Mouse (Mus musculus): ENCODE measurements around the gene Cers2. TPM values are rescaled to one million over a fixed set of nuclear protein-coding genes. Genes with fewer than 3 reads are reported as not detected.
"Not testable (repeated sequence)": the region's sequence is repeated elsewhere in the genome, so short reads cannot be mapped to it uniquely, and the experiment has no call there.

Gene Cers2
- polyA plus RNA-seq, 1 experiment from 2014 or later = 111 TPM

GRCm38 (mm10) chr3:95360276-95360675 is 45.7 kb downstream of the Cers2 start:
- not testable (repeated sequence) for H3K36me3 ChIP-seq (ENCODE audit: control insufficient read depth, insufficient read depth, low read length); H3K9ac ChIP-seq (ENCODE audit: low read length); DNase-seq (ENCODE audit: low spot score); ATAC-seq (replicated peaks; ENCODE audit: low FRiP score); H3K9me3 ChIP-seq (ENCODE audit: control insufficient read depth, low read length); H3K27me3 ChIP-seq (ENCODE audit: control insufficient read depth, insufficient read depth, low read length); H3K4me2 ChIP-seq (ENCODE audit: low read depth, low read length, severe bottlenecking); H3K4me3 ChIP-seq (ENCODE audit: low read depth, low read length); H3K27ac ChIP-seq (ENCODE audit: low read depth, low read length); H3K4me1 ChIP-seq (replicated peaks; ENCODE audit: control insufficient read depth, insufficient read depth, low read length)
- WGBS = 84% methylated on average over 3 of the region's 3 CpGs

GRCm38 (mm10) chr3:95370101-95370500 is 55.5 kb downstream of the Cers2 start:
- no peak for ATAC-seq (replicated peaks; ENCODE audit: low FRiP score)
- H3K4me3 ChIP-seq (ENCODE audit: low read depth, low read length) = no peak overlapping the region
- no peaks in the 10 kb centered on the region for H3K4me1 ChIP-seq (replicated peaks; ENCODE audit: control insufficient read depth, insufficient read depth, low read length)
- no peak overlapping the region for H3K9ac ChIP-seq (ENCODE audit: low read length)
- H3K27ac ChIP-seq (ENCODE audit: low read depth, low read length) = no peak overlapping the region
- H3K9me3 ChIP-seq (ENCODE audit: control insufficient read depth, low read length) = no peaks in the 10 kb centered on the region
- no peaks in the 10 kb centered on the region for H3K36me3 ChIP-seq (ENCODE audit: control insufficient read depth, insufficient read depth, low read length)
- H3K27me3 ChIP-seq (ENCODE audit: control insufficient read depth, insufficient read depth, low read length) = no peaks in the 10 kb centered on the region
- H3K4me2 ChIP-seq (ENCODE audit: low read depth, low read length, severe bottlenecking) = no peak overlapping the region
- no peak for DNase-seq (ENCODE audit: low spot score)

Other genes with a start within 250 kb of the Cers2 start
- gene Pip5k1a, start 207.9 kb upstream of the Cers2 start, polyA plus RNA-seq (2014; fragmentation: Nextera tagmentation; extraction: Ambion mirVana) = 13.4 and 13.7 TPM in 2 replicates
- gene Vps72, start 203.8 kb upstream of the Cers2 start, polyA plus RNA-seq (2014; fragmentation: Nextera tagmentation; extraction: Ambion mirVana) = 249 and 274 TPM in 2 replicates
- 0.37 and 0.75 TPM in 2 replicates for gene Tmod4, start 190.3 kb upstream of the Cers2 start, polyA plus RNA-seq (2014; fragmentation: Nextera tagmentation; extraction: Ambion mirVana)
- 77.4 and 88.0 TPM in 2 replicates for gene Scnm1, start 180.8 kb upstream of the Cers2 start, polyA plus RNA-seq (2014; fragmentation: Nextera tagmentation; extraction: Ambion mirVana)
- 11.7 and 12.4 TPM in 2 replicates for gene Lysmd1, start 180.7 kb upstream of the Cers2 start, polyA plus RNA-seq (2014; fragmentation: Nextera tagmentation; extraction: Ambion mirVana)
- 1.3 and 1.9 TPM in 2 replicates for gene Tnfaip8l2, start 172.4 kb upstream of the Cers2 start, polyA plus RNA-seq (2014; fragmentation: Nextera tagmentation; extraction: Ambion mirVana)
- 17.6 and 19.9 TPM in 2 replicates for gene Sema6c, start 154.3 kb upstream of the Cers2 start, polyA plus RNA-seq (2014; fragmentation: Nextera tagmentation; extraction: Ambion mirVana)
- gene Gabpb2, start 96.9 kb upstream of the Cers2 start, polyA plus RNA-seq (2014; fragmentation: Nextera tagmentation; extraction: Ambion mirVana) = 8.9 and 10.8 TPM in 2 replicates
- 120 and 124 TPM in 2 replicates for gene Cdc42se1, start 86.1 kb upstream of the Cers2 start, polyA plus RNA-seq (2014; fragmentation: Nextera tagmentation; extraction: Ambion mirVana)
- 75.2 and 89.8 TPM in 2 replicates for gene Mllt11, start 82.6 kb upstream of the Cers2 start, polyA plus RNA-seq (2014; fragmentation: Nextera tagmentation; extraction: Ambion mirVana)
- gene Gm128, start 73.2 kb upstream of the Cers2 start, polyA plus RNA-seq (2014; fragmentation: Nextera tagmentation; extraction: Ambion mirVana) = 0.17 and 0.21 TPM in 2 replicates
- gene Bnipl, start 63.6 kb upstream of the Cers2 start, polyA plus RNA-seq (2014; fragmentation: Nextera tagmentation; extraction: Ambion mirVana) = 0.39 and 0.72 TPM in 2 replicates
- gene Mindy1, start 33.4 kb upstream of the Cers2 start, polyA plus RNA-seq (2014; fragmentation: Nextera tagmentation; extraction: Ambion mirVana) = 34.2 and 35.4 TPM in 2 replicates
- 26.4 and 28.5 TPM in 2 replicates for gene Prune1, start 32.7 kb upstream of the Cers2 start, polyA plus RNA-seq (2014; fragmentation: Nextera tagmentation; extraction: Ambion mirVana)
- gene Anxa9, start 7.6 kb upstream of the Cers2 start, polyA plus RNA-seq (2014; fragmentation: Nextera tagmentation; extraction: Ambion mirVana) = 1.3 and 1.5 TPM in 2 replicates
- 74.9 and 76.7 TPM in 2 replicates for gene Setdb1, start 42.4 kb downstream of the Cers2 start, polyA plus RNA-seq (2014; fragmentation: Nextera tagmentation; extraction: Ambion mirVana)
- not detected in 2 replicates for gene 4930558C23Rik, start 88.0 kb downstream of the Cers2 start, polyA plus RNA-seq (2014; fragmentation: Nextera tagmentation; extraction: Ambion mirVana)
- gene Arnt, start 119.6 kb downstream of the Cers2 start, polyA plus RNA-seq (2014; fragmentation: Nextera tagmentation; extraction: Ambion mirVana) = 26.7 and 27.8 TPM in 2 replicates
- gene Ctsk, start 184.5 kb downstream of the Cers2 start, polyA plus RNA-seq (2014; fragmentation: Nextera tagmentation; extraction: Ambion mirVana) = 5.0 and 5.6 TPM in 2 replicates
- 4.9 and 6.9 TPM in 2 replicates for gene Ctss, start 212.0 kb downstream of the Cers2 start, polyA plus RNA-seq (2014; fragmentation: Nextera tagmentation; extraction: Ambion mirVana)
- gene Hormad1, start 244.9 kb downstream of the Cers2 start, polyA plus RNA-seq (2014; fragmentation: Nextera tagmentation; extraction: Ambion mirVana) = not detected in 2 replicates